Mouse (Mus musculus) heart, postnatal 14 days (tissue): ENCODE results near the gene Cep55. TPM values are rescaled to one million over a fixed set of nuclear protein-coding genes. Genes with fewer than 3 reads are reported as not detected.

ENCODE experiments used
- DNase-seq, 2 experiments: peaks; one replicate each; pipeline ENCODE4 v3.0.0; 2021 to 2022
- intact Hi-C: fragments of 180-260 bp; cut with DNase I; formaldehyde crosslinking; loops from one replicate; pipeline ENCODE4 v1.15.1; 2025
- total RNA-seq, 2 experiments: library from RNA; stranded (reverse); gene quantifications; 2 replicates each; pipeline ENCODE4 v1.2.3; 2021

The Cep55 gene
- total RNA-seq, 2 experiments from 2014 or later = 2.5 to 3.5 TPM

DNA sequence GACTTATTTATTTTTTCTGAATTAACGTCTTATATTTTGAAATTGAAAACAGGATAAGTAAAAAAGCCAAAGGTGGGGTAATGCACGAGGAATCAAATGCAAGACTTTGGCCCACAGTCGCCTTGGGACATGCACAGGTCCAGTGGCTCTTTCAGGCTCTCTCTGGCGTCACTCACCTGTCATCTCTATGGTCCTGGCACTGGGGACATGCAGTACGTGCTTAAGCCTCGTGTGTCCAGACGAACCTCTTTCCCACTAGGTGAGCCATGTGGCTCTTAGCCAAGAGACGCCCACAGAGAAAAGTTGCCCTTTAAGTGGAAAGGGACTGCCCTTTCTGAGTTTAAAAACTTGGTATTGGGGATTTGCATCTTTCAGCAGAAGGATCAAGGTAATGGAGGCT, 34.5 kb downstream of the Cep55 start:
- DNase-seq = no peak
- intact Hi-C loops = loop anchor here (5.0 kb wide), 1 partner anchor 108 kb away; no protein-coding TSS in a partner anchor

DNA sequence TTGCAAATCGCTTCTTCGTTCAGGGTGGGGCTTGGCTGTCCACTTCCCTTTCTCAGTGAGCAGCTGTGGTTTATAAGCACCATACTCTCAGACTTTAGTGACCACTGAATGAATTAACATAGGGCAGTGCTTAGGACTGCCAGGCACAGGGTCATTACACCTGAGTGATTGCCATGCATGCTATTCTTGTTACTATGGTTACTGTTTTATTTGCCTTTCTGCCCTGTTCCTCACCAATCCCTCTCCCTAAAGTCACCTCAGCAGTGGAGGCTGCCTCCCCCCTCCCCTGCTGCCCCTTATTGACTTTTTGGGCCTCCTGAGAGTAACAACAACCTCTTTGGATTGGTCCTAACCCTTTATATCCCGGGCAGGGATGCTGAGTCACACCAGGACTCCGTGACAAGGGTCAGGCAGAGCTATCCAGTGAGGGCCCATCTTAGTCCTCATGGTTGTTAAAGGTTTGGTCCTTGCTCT, 36.7 kb downstream of the Cep55 start:
- no peak for DNase-seq
- intact Hi-C loops = no loop called here

DNA sequence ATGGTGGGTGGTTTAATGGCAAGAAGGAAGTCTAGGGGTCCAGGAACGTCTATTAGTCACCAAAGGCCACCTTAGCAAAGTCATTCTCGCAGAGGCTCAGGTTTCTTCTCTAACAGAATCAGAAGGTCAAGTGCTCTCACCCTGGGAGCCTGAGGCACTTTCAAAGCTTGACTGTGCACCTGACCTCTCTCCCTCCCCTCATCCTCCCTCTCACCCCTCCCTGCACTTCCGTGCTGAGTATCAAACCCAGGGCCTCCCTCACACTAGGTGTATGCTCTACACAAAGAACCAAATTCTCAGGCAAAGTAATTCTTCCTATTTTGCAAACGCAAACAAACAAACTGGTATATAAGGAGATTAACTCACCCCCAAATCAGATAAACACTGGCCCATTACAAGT, 41.4 kb downstream of the Cep55 start:
- intact Hi-C loops = no loop called here
- no peak for DNase-seq

DNA sequence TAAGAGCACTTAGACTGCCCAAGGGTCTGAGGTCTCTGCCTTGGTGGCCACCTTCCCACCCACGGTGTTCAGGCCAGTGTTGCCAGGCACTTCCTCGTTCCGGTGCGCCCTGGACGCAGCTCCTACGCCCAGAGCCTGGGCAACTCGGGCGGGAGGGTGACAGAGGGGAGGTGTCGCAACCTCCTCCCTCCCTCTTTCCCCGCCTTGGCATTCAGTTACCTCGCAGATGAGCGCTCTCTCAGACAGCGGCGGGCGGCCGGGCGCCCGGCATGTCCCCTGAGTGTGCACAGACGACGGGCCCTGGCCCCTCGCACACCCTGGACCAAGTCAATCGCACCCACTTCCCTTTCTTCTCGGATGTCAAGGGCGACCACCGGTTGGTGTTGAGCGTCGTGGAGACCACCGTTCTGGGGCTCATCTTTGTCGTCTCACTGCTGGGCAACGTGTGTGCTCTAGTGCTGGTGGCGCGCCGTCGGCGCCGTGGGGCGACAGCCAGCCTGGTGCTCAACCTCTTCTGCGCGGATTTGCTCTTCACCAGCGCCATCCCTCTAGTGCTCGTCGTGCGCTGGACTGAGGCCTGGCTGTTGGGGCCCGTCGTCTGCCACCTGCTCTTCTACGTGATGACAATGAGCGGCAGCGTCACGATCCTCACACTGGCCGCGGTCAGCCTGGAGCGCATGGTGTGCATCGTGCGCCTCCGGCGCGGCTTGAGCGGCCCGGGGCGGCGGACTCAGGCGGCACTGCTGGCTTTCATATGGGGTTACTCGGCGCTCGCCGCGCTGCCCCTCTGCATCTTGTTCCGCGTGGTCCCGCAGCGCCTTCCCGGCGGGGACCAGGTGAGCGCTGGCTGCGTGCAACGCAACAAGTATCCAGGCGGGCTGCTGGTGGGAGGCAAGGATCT, 42.3 kb downstream of the Cep55 start, which contains the start of gene Ffar4:
Gene Ffar4, plus strand, starts transcription at position 214 of the 901 bp plus-strand sequence.
- intact Hi-C loops = no loop called here
- peak in 1 of 2 experiments; percentile 6 for DNase-seq

DNA sequence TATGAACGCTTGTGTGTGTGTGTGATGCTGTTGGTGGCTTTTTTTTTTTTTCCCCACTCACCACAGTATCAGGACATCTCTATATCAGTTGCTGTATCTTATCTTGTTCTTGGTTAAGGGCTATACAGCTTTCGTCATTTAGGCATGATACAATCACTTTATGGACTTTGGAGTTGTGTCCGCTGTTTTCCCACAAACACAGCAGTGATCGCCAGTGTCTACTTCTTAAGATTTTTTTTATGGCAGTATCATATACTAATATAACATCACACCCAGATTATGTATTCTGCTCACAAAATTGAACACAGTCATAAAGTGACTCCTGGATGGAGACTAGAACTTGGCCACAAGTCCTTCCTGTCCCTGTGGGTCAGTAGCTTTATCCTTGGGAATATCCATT, 53.1 kb downstream of the Cep55 start:
- intact Hi-C loops = no loop called here
- no peak for DNase-seq

DNA sequence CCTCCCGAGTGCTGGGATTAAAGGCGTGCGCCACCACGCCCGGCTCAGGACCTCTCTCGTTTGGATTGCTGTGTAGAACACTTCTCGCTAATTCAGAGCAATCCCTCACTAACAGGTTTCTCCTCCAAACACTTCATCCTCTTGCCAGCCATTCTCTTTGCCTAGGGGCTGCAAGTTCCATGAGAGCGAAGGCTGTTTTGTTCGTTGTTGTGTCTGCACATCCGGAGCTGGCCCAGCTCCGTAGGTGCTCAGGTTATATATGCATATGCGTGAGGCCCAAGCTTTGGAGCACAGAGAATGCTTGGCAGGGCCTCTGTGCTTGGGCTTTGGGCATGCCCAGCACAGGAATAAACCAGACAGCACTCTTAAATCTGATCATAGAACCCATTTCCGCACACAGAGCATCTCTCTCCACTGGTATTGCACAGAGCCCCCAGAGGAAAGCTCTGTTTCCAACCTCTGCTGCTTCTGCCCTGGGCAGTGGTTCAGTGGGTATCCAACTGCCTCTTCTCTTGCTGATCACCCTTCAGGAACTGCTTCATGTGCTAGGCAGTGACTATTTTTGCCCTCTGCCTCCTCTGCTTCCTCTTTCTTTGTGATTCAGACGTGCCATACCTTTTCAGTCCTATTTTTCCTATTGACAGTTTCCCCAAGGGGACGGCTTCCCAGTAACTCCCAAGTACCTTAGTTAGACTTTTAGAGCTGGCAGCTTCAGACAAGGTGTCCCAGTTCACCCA, 54.9 kb downstream of the Cep55 start:
- no peak for DNase-seq
- intact Hi-C loops = no loop called here

DNA sequence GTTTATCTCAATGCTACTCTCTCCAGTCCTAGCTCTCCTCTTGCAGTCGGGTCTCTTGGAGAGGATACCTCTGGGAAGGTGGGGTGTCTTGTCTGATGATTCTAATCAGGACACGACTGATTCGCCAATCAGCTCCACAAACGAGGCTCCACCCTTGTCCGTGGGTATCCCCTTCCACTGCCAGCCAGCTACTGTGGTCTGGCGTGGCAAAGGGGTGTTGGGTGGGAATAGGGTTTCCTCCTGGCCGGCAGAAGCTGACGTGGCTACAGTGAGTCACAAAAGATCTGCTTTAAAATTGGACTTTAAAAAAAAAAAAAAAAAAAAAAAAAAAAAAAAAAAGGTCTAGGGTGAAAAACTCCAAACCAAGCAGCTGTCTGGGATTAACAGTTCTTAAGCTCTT, 56.2 kb downstream of the Cep55 start:
- DNase-seq = no peak
- intact Hi-C loops = no loop called here

DNA sequence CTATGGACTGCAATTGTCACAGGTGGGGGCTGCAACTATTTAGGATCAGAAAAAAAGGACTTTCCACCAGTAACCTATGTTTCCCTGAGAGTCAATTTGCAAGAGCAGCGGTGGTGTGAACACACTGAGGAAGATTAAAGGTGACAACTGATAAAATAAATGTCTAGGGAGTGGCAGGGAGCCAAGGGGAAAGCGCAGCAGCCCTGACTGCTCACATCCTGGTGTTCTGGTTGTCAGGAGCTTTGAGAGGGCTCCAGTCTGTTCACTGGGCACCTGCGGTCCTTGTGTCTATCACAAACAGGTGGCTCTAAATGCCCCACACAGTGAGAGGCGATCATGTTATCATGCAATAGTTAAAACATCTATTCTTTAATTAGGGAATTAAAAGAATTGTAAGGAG, 57.8 kb downstream of the Cep55 start:
- intact Hi-C loops = no loop called here
- DNase-seq = no peak

DNA sequence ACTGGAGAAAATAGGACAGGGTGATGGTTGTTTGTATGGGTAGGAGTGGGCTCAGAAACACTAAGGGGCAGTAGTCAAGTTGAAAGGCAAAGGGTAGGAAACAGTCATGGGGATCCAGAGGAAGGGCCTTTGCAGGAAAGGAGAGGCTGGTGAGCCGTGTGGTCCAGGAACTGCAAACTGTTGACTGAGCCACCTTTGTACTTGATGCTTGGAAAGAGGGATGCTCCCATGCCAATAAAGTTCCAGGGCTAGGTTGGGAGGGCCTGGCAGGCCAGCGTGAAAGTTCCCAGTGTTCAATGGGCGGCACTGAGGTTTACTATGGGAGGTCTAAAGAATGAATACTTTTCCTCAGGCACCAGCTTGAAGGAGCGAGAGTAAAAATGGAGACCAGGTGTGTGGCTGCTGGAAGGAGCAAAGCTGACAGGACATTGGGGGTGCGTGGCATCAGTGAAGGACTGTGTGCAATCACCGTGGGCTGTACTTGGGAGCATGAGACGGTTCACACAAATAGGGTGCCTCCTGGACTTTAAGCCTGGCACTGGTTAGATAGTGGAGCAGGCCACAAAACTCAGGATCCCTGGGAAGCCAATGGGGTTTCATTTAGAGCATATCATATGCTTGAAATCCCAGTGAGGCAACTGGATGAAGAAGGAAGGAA, 60.2 kb downstream of the Cep55 start:
- intact Hi-C loops = no loop called here
- DNase-seq = no peak

DNA sequence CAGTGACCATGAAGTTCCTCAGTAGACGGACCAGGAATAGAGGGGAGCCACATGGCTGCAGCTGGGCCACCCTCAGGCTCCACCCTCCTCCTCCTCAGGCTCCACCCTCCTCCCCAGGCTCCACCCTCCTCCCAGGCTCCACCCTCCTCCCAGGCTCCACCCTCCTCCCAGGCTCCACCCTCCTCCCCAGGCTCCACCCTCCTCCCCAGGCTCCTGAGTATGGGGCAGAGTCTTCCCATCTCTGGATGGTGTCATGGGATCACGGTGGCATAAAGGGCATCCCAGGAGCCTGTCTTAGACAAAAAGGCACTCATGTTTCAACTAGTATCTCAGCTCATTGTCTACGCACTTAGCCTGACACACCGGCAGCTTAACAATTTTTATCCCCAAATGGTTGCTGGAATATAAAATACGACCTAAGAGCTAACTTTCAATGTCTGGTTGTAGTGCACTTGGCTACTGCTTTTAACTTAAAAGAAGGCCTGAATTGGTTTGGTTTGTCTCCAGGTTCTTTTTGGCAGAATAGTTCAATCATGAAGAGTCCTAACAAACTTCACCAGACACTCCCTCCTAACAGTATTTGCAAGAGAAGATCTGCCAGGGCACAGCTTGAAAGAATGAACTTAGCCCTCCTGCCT, 65.4 kb downstream of the Cep55 start:
- intact Hi-C loops = no loop called here
- no peak for DNase-seq

DNA sequence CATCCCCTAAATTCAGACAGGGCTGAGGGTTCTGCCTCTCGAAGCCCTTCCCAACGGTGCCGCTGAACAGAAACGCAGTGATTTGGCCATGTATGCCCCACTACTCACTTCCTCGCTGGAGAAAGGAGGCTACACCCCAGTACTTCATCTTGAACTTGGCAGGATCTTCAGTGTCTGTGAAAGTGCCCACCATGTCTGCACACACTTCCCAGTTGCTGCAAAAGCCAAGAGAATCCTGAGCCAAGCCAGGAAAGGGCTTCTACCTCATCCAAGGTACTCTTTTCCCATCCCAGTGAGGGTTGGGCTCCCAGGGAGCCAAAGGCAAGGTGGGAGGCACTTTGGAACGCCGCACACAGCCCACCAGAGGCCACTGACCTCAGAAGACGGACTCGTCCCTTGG, 69.1 kb downstream of the Cep55 start:
- DNase-seq = no peak
- intact Hi-C loops = no loop called here

Other genes with a start within 250 kb of the Cep55 start
- 10 to 100 TPM; 14.3 to 15.9 TPM for gene Myof, start 11.4 kb upstream of the Cep55 start, total RNA-seq
- 1 to 10 TPM in 1 of 2 experiments, under 1 TPM in 1; 0.15 to 1.2 TPM for gene Ffar4, start 42.1 kb downstream of the Cep55 start, total RNA-seq
- gene Rbp4, start 70.3 kb downstream of the Cep55 start, total RNA-seq = 1 to 10 TPM; 2.4 to 2.6 TPM
- not detected for gene Pde6c, start 77.8 kb downstream of the Cep55 start, total RNA-seq
- gene Fra10ac1, start 169.1 kb downstream of the Cep55 start, total RNA-seq = 10 to 100 TPM; 11.2 to 12.1 TPM
- 1 to 10 TPM; 1.6 to 1.8 TPM for gene Lgi1, start 209.5 kb downstream of the Cep55 start, total RNA-seq